Mouse (Mus musculus) adrenal gland, adult 2 months (tissue): ENCODE data around the gene Igfbpl1. TPM values are rescaled to one million over a fixed set of nuclear protein-coding genes. Genes with fewer than 3 reads are reported as not detected.

Source experiments
- DNase-seq: peaks from one replicate; pipeline ENCODE4 v3.0.0; 2021
- polyA plus RNA-seq: library from polyadenylated mRNA; depleted of rRNA; stranded (reverse); fragments of >200 nt; gene quantifications from 2 replicates; pipeline ENCODE4 v1.2.3, GENCODE M21; 2012
- total RNA-seq, 2 experiments: library from RNA; stranded (reverse); gene quantifications; 2 replicates each; pipeline ENCODE4 v1.2.3; 2021

Igfbpl1 gene
- total and polyA plus RNA-seq, 3 experiments: not detected

- DNase-seq: no peak
Observed at GRCm38 (mm10) chr4:45822781-45823575, 3.7 kb downstream of the Igfbpl1 start.

GRCm38 (mm10) chr4:45821995-45822394 is 4.7 kb downstream of the Igfbpl1 start:
- no peak for DNase-seq

- DNase-seq: peak; percentile 83
Observed at GRCm38 (mm10) chr4:45820074-45820830, 6.5 kb downstream of the Igfbpl1 start.

- DNase-seq: peak; percentile 39
Observed at GRCm38 (mm10) chr4:45819208-45819931, 7.4 kb downstream of the Igfbpl1 start.

GRCm38 (mm10) chr4:45818814-45819207 is 7.9 kb downstream of the Igfbpl1 start:
- DNase-seq: no peak

- peak; percentile 51 for DNase-seq
Observed at GRCm38 (mm10) chr4:45815542-45815941, 11.2 kb downstream of the Igfbpl1 start.

- DNase-seq: no peak
Observed at GRCm38 (mm10) chr4:45811250-45811649, 15.5 kb downstream of the Igfbpl1 start.

- no peak for DNase-seq
Observed at GRCm38 (mm10) chr4:45808034-45808433, 18.7 kb downstream of the Igfbpl1 start.

GRCm38 (mm10) chr4:45802900-45803299 is 23.8 kb downstream of the Igfbpl1 start:
- no peak for DNase-seq

GRCm38 (mm10) chr4:45799956-45800537 is 26.7 kb downstream of the Igfbpl1 start:
- DNase-seq: peak; percentile 49

GRCm38 (mm10) chr4:45798964-45799363 is 27.8 kb downstream of the Igfbpl1 start, which contains the start of gene Aldh1b1:
Gene Aldh1b1, plus strand, starts transcription at chr4:45799022.
- peak; percentile 91 for DNase-seq

GRCm38 (mm10) chr4:45796760-45797159 is 30.0 kb downstream of the Igfbpl1 start:
- no peak for DNase-seq

GRCm38 (mm10) chr4:45795191-45795811 is 31.4 kb downstream of the Igfbpl1 start:
- DNase-seq: no peak

- no peak for DNase-seq
Observed at GRCm38 (mm10) chr4:45790018-45790417, 36.7 kb downstream of the Igfbpl1 start.

- DNase-seq: no peak
Observed at GRCm38 (mm10) chr4:45789263-45789958, 37.3 kb downstream of the Igfbpl1 start.

- no peak for DNase-seq
Observed at GRCm38 (mm10) chr4:45788446-45789081, 38.2 kb downstream of the Igfbpl1 start.

GRCm38 (mm10) chr4:45786674-45787073 is 40.0 kb downstream of the Igfbpl1 start:
- no peak for DNase-seq

- no peak for DNase-seq
Observed at GRCm38 (mm10) chr4:45785959-45786358, 40.8 kb downstream of the Igfbpl1 start.

- no peak for DNase-seq
Observed at GRCm38 (mm10) chr4:45783671-45784070, 43.1 kb downstream of the Igfbpl1 start.

GRCm38 (mm10) chr4:45771619-45772018 is 55.1 kb downstream of the Igfbpl1 start:
- DNase-seq: peak; percentile 55
